12 mouse cellular contexts compared by ENCODE assay signal in genomic region chr11:26640314-26640785, GRCm38 (mm10). TPM values are rescaled to one million over a fixed set of nuclear protein-coding genes. Genes with fewer than 3 reads are reported as not detected.
A peak's percentile ranks its signal among the peaks of the same experiment; 100 is the strongest.
DNase-seq lines count a peak whose midpoint lies in the region; ATAC-seq and TF ChIP-seq lines count a peak whose summit lies in the region.
"Had no signal": no experiment of that assay in that cellular context is flagged by ENCODE, and none has a peak within 500 bp of the region (broad histone marks: within the 10 kb centered on the region; RNA-seq: fewer than 3 reads in every experiment).

No protein-coding gene starts in this region.

- peak; percentile 82 for ATAC-seq in liver, postnatal 0 days
- no peak for ATAC-seq in neural tube, embryonic 15.5 days (ENCODE audit: low FRiP score)

- H3K9me3 ChIP-seq in liver, postnatal 0 days (ENCODE audit: low read length): no peaks in the 10 kb centered on the region
- 0 out of 2 replicates have a peak, but pooled peaks cover 6% of the 10 kb centered on the region for H3K9me3 ChIP-seq in neural tube, embryonic 15.5 days (replicated peaks)
- H3K9me3 ChIP-seq: embryonic facial prominence, embryonic 12.5 days; stomach, embryonic 15.5 days had no signal

- H3K4me1 ChIP-seq in bone marrow macrophage, adult 2 months (ENCODE audit: control insufficient read depth, insufficient read depth, low read length): peaks cover 18% of the 10 kb centered on the region
- no peaks in the 10 kb centered on the region for H3K4me1 ChIP-seq in liver, postnatal 0 days (ENCODE audit: insufficient read depth)
- H3K4me1 ChIP-seq in neural tube, embryonic 15.5 days: no peaks in the 10 kb centered on the region
- H3K4me1 ChIP-seq: embryonic facial prominence, embryonic 12.5 days; stomach, embryonic 15.5 days had no signal

- TF ChIP-seq CTCF in bone marrow macrophage, adult 2 months (IDR thresholded peaks at IDR 0.05; ENCODE audit: low read depth, low read length): no peak
- TF ChIP-seq CTCF in liver, postnatal 0 days (IDR thresholded peaks at IDR 0.05; ENCODE audit: low read depth): no peak

- H3K27me3 ChIP-seq in liver, postnatal 0 days (ENCODE audit: insufficient read depth, low read length): no peaks in the 10 kb centered on the region
- no peaks in the 10 kb centered on the region for H3K27me3 ChIP-seq in splenic B cell, adult 2 months (ENCODE audit: control insufficient read depth, insufficient read depth, low read length, poor library complexity, severe bottlenecking)
- H3K27me3 ChIP-seq in neural tube, embryonic 15.5 days (replicated peaks): no peaks in the 10 kb centered on the region
- H3K27me3 ChIP-seq: embryonic facial prominence, embryonic 12.5 days; stomach, embryonic 15.5 days had no signal

- peak overlapping the region; percentile 43 for H3K4me2 ChIP-seq in liver, postnatal 0 days (ENCODE audit: low read depth, low read length)
- no peak overlapping the region for H3K4me2 ChIP-seq in neural tube, embryonic 15.5 days
- H3K4me2 ChIP-seq: embryonic facial prominence, embryonic 12.5 days; heart, embryonic 11.5 days; stomach, embryonic 15.5 days had no signal

- no peak overlapping the region for H3K9ac ChIP-seq in liver, postnatal 0 days (replicated peaks)
- H3K9ac ChIP-seq in neural tube, embryonic 15.5 days (replicated peaks): no peak overlapping the region
- H3K9ac ChIP-seq: embryonic facial prominence, embryonic 12.5 days; stomach, embryonic 15.5 days had no signal

- H3K36me3 ChIP-seq in liver, postnatal 0 days (replicated peaks; ENCODE audit: insufficient read depth, low read length): no peaks in the 10 kb centered on the region
- no peaks in the 10 kb centered on the region for H3K36me3 ChIP-seq in splenic B cell, adult 2 months (ENCODE audit: control insufficient read depth, insufficient read depth, low read length, poor library complexity, severe bottlenecking)
- no peaks in the 10 kb centered on the region for H3K36me3 ChIP-seq in neural tube, embryonic 15.5 days
- H3K36me3 ChIP-seq: embryonic facial prominence, embryonic 12.5 days; stomach, embryonic 15.5 days had no signal

- peak overlapping the region; percentile 29 for H3K4me3 ChIP-seq in bone marrow macrophage, adult 2 months (ENCODE audit: insufficient read depth, low read length)
- peak overlapping the region; percentile 3; the same call in 1 of the 2 replicates for H3K4me3 ChIP-seq in liver, postnatal 0 days (ENCODE audit: low read depth, low read length)
- no peak overlapping the region for H3K4me3 ChIP-seq in neural tube, embryonic 15.5 days (replicated peaks)
- H3K4me3 ChIP-seq: embryonic facial prominence, embryonic 12.5 days; stomach, embryonic 15.5 days had no signal

- peak overlapping the region; percentile 94 for H3K27ac ChIP-seq in bone marrow macrophage, adult 2 months (ENCODE audit: insufficient read depth, low read depth, low read length)
- H3K27ac ChIP-seq in liver, postnatal 0 days (ENCODE audit: low read depth): peak overlapping the region; percentile 64
- no peak overlapping the region for H3K27ac ChIP-seq in neural tube, embryonic 15.5 days (replicated peaks)
- H3K27ac ChIP-seq: embryonic facial prominence, embryonic 12.5 days; stomach, embryonic 15.5 days had no signal

- TF ChIP-seq POLR2A in bone marrow macrophage, adult 2 months (IDR thresholded peaks at IDR 0.05; ENCODE audit: borderline replicate concordance, low read depth, low read length): no peak

- no peak for TF ChIP-seq EP300 in liver, postnatal 0 days (IDR thresholded peaks at IDR 0.05; ENCODE audit: low read depth)

- peak; percentile 15 to 17 for DNase-seq in spleen, adult 18-20 months
- no peak for DNase-seq in spleen, adult 12 weeks (ENCODE audit: low spot score)
- DNase-seq in liver, postnatal 0 days: peak; percentile 18
- DNase-seq in splenic B cell, adult 2 months (ENCODE audit: low read depth, low spot score): peak; percentile 82
- no peak for DNase-seq in frontal cortex, adult 2 months (ENCODE audit: extremely low spot score in 1 of 2, low spot score in 1 of 2)
- no peak for DNase-seq in testis, postnatal 14 days (ENCODE audit: low spot score)
- DNase-seq: adrenal gland, postnatal 25 days had no signal

- WGBS in liver, postnatal 0 days (ENCODE audit: insufficient replicate concordance): 27% methylated on average over 8 of the region's 8 CpGs
- WGBS in neural tube, embryonic 15.5 days: 77% methylated on average over 8 of the region's 8 CpGs

RNA-seq across cellular contexts. Expression of gene Vrk2, which starts 46.6 kb away (rescaled TPM):
- 59.0 and 67.8 TPM in 2 replicates for polyA plus RNA-seq in bone marrow macrophage, adult 2 months (2012; ENCODE audit: insufficient read depth, insufficient read length, missing spikeins)
- 13.1 and 13.6 TPM in 2 replicates for polyA plus RNA-seq in liver, postnatal 0 days (2015; fragmentation: Nextera tagmentation; extraction: Ambion mirVana)
- polyA plus RNA-seq in frontal cortex, adult 2 months (2012; rRNA removed): 2.1 TPM in 2 replicates
- polyA plus RNA-seq in neural tube, embryonic 15.5 days (2015; fragmentation: Nextera tagmentation; extraction: Ambion mirVana): 2.6 and 8.0 TPM in 2 replicates

RNA-seq across cellular contexts. Expression of gene Gm6899, which starts 47.3 kb away (rescaled TPM):
- not detected in 2 replicates for polyA plus RNA-seq in bone marrow macrophage, adult 2 months (2012; ENCODE audit: insufficient read depth, insufficient read length, missing spikeins)
- polyA plus RNA-seq in liver, postnatal 0 days (2015; fragmentation: Nextera tagmentation; extraction: Ambion mirVana): not detected in 2 replicates
- not detected in 2 replicates for polyA plus RNA-seq in frontal cortex, adult 2 months (2012; rRNA removed)
- not detected in 2 replicates for polyA plus RNA-seq in neural tube, embryonic 15.5 days (2015; fragmentation: Nextera tagmentation; extraction: Ambion mirVana)
- polyA plus RNA-seq: heart, embryonic 11.5 days; stomach, embryonic 15.5 days had no signal

Comparison
In these comparisons a context has a peak if more than half of its experiments do, and no peak if none do; other contexts are left out.
1. DNase-seq: peak in spleen, adult 18-20 months (2 of 2), liver, postnatal 0 days (single experiment) and splenic B cell, adult 2 months (single experiment); none in spleen, adult 12 weeks (single experiment), frontal cortex, adult 2 months (0 of 2) and testis, postnatal 14 days (single experiment).